Mouse (Mus musculus) liver, embryonic 15.5 days (tissue): ENCODE results near the gene Gm28048. TPM values are rescaled to one million over a fixed set of nuclear protein-coding genes. Genes with fewer than 3 reads are reported as not detected.

Experiments
- ATAC-seq: fragments of 200-750 bp; cut with Nextera tagmentation; 2 replicates; pipeline ENCODE4 v1.8.0; 2017; ENCODE audit warnings: moderate number of reproducible peaks, mild to moderate bottlenecking, moderate library complexity; ENCODE audit not compliant: insufficient read depth
- H3K27ac ChIP-seq: fragments of 300-500 bp; sonication (generic); replicated peaks from 2 replicates; pipeline ENCODE4 v1.5.1; 2015; ENCODE audit warnings: mild to moderate bottlenecking, inconsistent platforms
- H3K27me3 ChIP-seq: fragments of 300-500 bp; sonication (generic); 2 replicates; pipeline ENCODE4 v1.6.1; 2015; ENCODE audit warnings: mild to moderate bottlenecking, inconsistent platforms
- H3K36me3 ChIP-seq: fragments of 300-500 bp; sonication (generic); replicated peaks from 2 replicates; pipeline ENCODE4 v1.6.1; 2015; ENCODE audit warnings: moderate library complexity, mild to moderate bottlenecking, inconsistent platforms
- H3K4me1 ChIP-seq: fragments of 300-500 bp; sonication (generic); replicated peaks from 2 replicates; pipeline ENCODE4 v1.6.1; 2015; ENCODE audit warnings: inconsistent platforms
- H3K4me2 ChIP-seq: fragments of 300-500 bp; sonication (generic); 2 replicates; pipeline ENCODE4 v1.6.1; 2015; ENCODE audit warnings: moderate library complexity, mild to moderate bottlenecking, inconsistent platforms
- H3K4me3 ChIP-seq: fragments of 300-500 bp; sonication (generic); replicated peaks from 2 replicates; pipeline ENCODE4 v1.5.1; 2015; ENCODE audit warnings: mild to moderate bottlenecking, inconsistent platforms
- H3K9ac ChIP-seq: fragments of 300-500 bp; sonication (generic); 2 replicates; pipeline ENCODE4 v1.6.1; 2015; ENCODE audit warnings: moderate library complexity, mild to moderate bottlenecking, inconsistent platforms
- H3K9me3 ChIP-seq: fragments of 300-500 bp; sonication (generic); replicated peaks from 2 replicates; pipeline ENCODE4 v1.6.1; 2016; ENCODE audit warnings: inconsistent platforms
- WGBS: fragments of 180-500 bp; shearing (Covaris S2); methylation state at CpG from one replicate; pipeline ENCODE4 v1.1.7; 2015; ENCODE audit warnings: mixed read lengths; ENCODE audit not compliant: insufficient replicate concordance; 5-methylcytosine and 5-hydroxymethylcytosine counted together
- polyA plus RNA-seq: library from polyadenylated mRNA; unstranded; fragments of >200 nt; fragmentation: Nextera tagmentation; extraction: Ambion mirVana; gene quantifications from 2 replicates; pipeline ENCODE4 v1.2.1, GENCODE M21; 2015

Gene Gm28048
- polyA plus RNA-seq, 1 experiment from 2014 or later: 9.2 TPM

DNA sequence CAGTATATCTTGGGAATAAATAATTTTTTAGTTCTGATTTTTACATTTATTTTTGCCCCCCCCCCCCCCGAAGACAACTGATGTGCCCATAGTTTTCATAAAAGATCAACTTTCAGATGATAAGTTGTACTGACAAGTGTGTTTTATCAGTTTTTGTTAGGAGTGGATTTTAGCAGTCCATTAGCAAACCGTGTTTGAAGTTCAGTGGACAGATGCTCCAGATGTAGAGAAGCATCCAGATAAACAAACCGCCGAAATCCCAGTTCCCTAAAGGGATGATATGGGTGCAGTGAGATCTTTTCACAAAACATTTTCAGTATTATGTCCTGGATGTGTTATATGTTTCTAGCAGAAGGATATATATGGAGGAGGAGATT lies 26.9 kb upstream of the Gm28048 start:
- Histone ChIP-seq H3K4me3 (peak overlapping the region; percentile 65), H3K4me1 (peaks cover 25% of the 10 kb centered on the region), H3K27ac (0 out of 2 replicates have a peak overlapping the region, but pooled peaks have one; percentile 90), H3K36me3 (peaks cover 14% of the 10 kb centered on the region), H3K9me3 (no peaks in the 10 kb centered on the region), H3K9ac (peak overlapping the region; percentile 75; the same call in 1 of the 2 replicates), H3K4me2 (peak overlapping the region; percentile 90), H3K27me3 (no peaks in the 10 kb centered on the region)
- 18% methylated on average over 4 of the region's 4 CpGs for WGBS
- ATAC-seq: no peak

DNA sequence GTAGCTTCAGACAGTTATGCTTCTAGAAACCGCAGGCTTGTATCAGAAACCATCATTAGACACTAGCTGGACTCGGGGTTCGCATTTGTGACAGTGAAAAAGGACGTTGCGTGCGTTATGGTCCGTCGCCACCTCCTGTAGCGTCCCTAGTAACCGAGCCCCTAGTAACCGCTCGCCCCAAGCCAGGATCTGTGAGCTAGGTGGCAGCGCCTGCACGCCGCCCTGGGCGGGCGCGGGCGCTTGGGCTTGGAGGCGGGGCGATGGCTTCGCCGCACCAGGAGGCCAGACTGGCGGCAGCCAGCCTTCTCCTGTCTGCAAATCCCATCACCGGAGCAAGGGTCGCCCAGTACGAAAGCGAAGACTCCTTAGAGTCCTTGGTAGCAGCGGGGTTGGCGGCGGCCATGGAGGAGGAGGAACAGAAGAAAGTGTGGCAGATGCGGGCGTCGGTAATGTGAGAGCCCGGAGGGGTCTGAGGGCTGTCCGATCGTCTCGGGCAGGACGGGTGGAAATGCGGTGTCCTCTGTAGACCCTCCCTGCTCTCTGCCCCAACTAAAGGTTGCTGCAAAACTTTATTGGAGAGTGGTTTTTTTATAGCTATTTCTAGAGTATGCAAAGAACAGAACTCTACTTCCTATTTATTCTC lies 26.4 kb upstream of the Gm28048 start:
- H3K4me2 ChIP-seq: peak overlapping the region; percentile 90
- no peaks in the 10 kb centered on the region for H3K27me3 ChIP-seq
- no peaks in the 10 kb centered on the region for H3K9me3 ChIP-seq
- peaks cover 20% of the 10 kb centered on the region for H3K36me3 ChIP-seq
- H3K4me1 ChIP-seq: peaks cover 25% of the 10 kb centered on the region
- H3K9ac ChIP-seq: peak overlapping the region; percentile 75
- peak overlapping the region; percentile 90 for H3K27ac ChIP-seq
- peak; percentile 80 for ATAC-seq
- peak overlapping the region; percentile 65 for H3K4me3 ChIP-seq
- WGBS: under 1% methylated on average over 40 of the region's 40 CpGs

DNA sequence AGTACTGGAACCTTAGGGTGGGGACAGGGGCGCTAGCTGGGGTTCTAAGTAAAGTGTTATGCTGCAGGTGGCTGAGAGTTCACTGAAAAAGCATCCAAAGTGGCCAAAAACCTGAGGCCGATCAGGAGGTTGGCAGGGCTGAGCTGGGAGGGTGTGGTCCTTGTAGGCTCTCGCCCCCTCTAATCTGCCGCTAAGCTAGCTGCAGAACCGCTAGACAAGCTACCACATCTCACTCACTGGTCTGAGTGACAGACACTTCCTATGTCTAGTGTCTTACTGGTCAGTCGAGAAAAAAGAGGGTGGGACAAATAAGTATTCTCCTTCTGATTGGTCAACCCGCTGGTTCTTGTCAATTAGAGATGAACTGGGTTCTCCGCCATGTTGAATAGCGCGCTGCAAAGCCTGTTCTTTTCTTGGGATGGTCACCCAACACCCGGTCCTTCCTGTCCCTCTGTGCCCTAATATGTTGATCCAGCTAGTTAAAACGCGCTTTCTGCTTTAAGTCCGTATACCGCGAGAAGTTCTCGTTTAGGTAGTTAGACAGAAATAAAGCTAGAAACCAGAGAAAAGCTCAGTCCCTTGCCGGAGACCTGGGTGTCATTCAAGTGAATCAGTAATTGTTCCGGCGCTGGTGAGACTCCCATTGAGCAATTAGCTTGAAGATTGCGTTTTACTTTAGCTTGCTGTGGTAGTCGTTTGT lies 25.7 kb upstream of the Gm28048 start, which contains the start of gene Fam161a:
Fam161a (plus strand) TSS at position 51 of the 700 bp plus-strand sequence.
- Histone ChIP-seq H3K4me1 (peaks cover 25% of the 10 kb centered on the region), H3K9me3 (no peaks in the 10 kb centered on the region), H3K4me2 (peak within 1 kb of the TSS; percentile 90), H3K9ac (peak within 1 kb of the TSS; percentile 75), H3K4me3 (peak within 1 kb of the TSS; percentile 65), H3K27me3 (no peaks in the 10 kb centered on the region), H3K36me3 (peaks cover 22% of the 10 kb centered on the region), H3K27ac (peak within 1 kb of the TSS; percentile 90)
- peak; percentile 93 for ATAC-seq
- under 1% methylated on average over 22 of the region's 22 CpGs for WGBS

DNA sequence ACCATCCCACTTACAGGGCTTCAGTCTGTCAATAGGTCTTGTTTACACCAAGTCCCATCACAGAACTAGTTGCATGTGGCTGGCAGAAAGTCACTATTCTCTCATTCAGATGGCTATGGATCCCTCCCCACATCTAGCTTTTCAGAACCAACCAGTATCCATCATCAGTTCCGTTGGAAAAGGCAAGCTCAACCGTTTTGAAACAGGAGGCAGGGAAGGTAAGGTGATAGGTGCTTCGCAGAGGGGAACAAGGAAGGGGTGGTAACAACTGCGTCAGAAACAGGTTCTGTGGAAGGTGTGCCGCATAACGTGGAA lies 25.2 kb upstream of the Gm28048 start:
- no peak; the same call in 1 of the 2 replicates for ATAC-seq

DNA sequence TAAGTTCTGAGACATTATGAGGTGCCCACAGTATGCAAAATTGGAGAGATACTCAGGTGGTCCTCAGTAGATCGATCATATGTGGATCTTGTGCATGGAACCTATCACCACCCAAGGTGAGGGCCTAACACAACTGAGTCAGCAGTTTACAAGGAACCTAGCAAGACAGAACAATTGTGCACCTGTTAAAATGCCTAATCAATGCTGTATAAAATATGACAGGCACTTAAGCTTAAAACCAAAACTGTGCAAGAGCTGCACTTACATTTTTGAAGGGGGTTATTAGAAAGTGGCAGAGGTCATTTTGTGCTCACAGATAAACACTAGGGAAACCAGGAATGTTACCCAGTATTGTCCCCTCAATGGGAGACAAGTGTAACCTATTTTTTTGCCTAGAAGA lies 23.4 kb upstream of the Gm28048 start:
- ATAC-seq: no peak
- H3K9ac ChIP-seq: no peak overlapping the region
- no peaks in the 10 kb centered on the region for H3K9me3 ChIP-seq
- no peak overlapping the region for H3K4me2 ChIP-seq
- no peaks in the 10 kb centered on the region for H3K27me3 ChIP-seq
- 74% methylated on average over 1 of the region's 1 CpGs for WGBS
- H3K36me3 ChIP-seq: peaks cover 43% of the 10 kb centered on the region
- peaks cover 25% of the 10 kb centered on the region for H3K4me1 ChIP-seq
- no peak overlapping the region for H3K27ac ChIP-seq
- H3K4me3 ChIP-seq: no peak overlapping the region

More for the DNA sequence above, 25.2 kb upstream of the Gm28048 start:
- H3K9me3 ChIP-seq: no peaks in the 10 kb centered on the region
- 4% methylated on average over 6 of the region's 6 CpGs for whole genome bisulfite sequencing
- no peaks in the 10 kb centered on the region for H3K27me3 ChIP-seq
- H3K9ac ChIP-seq: peak overlapping the region; percentile 75
- peak overlapping the region; percentile 65 for H3K4me3 ChIP-seq
- peaks cover 25% of the 10 kb centered on the region for H3K4me1 ChIP-seq
- peak overlapping the region; percentile 90 for H3K4me2 ChIP-seq
- peak overlapping the region; percentile 90 for H3K27ac ChIP-seq
- H3K36me3 ChIP-seq: peaks cover 27% of the 10 kb centered on the region

DNA sequence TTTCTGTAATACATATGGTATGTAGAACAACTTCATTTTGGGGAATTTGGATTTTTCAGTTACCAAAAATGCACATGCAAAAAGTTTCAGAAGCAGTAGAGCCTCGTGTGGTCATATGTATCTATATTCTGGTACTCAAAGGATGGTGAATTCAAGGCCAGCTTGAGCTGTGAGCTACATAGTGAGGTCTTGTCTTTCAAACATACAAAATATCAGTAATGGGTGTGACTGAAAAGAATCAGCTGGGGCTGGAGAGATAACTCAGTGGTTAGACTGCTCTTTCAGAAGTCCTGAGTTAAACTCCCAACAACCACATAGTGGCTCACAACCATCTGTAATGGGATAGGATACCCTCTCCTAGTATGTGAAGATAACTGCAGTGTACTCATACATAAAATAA lies 16.4 kb upstream of the Gm28048 start:
- H3K9ac ChIP-seq: no peak overlapping the region
- peak overlapping the region; percentile 68 for H3K27ac ChIP-seq
- H3K36me3 ChIP-seq: peaks cover 80% of the 10 kb centered on the region
- H3K27me3 ChIP-seq: no peaks in the 10 kb centered on the region
- H3K4me2 ChIP-seq: peak overlapping the region; percentile 52
- H3K4me3 ChIP-seq: no peak overlapping the region
- 35% methylated on average over 1 of the region's 1 CpGs for WGBS
- H3K4me1 ChIP-seq: peaks cover 24% of the 10 kb centered on the region
- no peaks in the 10 kb centered on the region for H3K9me3 ChIP-seq
- peak; percentile 94 for ATAC-seq

DNA sequence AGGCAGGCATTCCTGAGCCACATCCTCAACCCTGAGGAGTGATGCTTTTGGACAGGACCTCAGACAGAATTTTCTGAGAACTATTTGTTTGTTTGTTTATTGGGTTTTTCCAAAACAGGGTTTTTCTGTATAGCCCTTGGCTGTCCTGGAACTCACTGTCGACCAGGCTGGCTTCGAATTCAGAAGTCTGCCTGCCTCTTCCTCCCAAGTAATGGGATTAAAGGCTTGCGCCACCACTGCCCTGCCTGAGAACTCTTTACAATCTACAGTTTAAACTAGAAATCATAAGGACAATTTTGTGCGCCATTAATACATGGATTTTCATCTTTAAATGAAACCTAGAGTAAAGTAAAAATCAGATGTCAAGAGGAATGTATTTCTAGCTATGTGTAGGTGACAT lies 13.6 kb upstream of the Gm28048 start:
- H3K4me1 ChIP-seq: peaks cover 36% of the 10 kb centered on the region
- ATAC-seq: no peak
- H3K27ac ChIP-seq: no peak overlapping the region
- no peak overlapping the region for H3K9ac ChIP-seq
- H3K4me3 ChIP-seq: no peak overlapping the region
- no peak overlapping the region for H3K4me2 ChIP-seq
- no peaks in the 10 kb centered on the region for H3K27me3 ChIP-seq
- H3K9me3 ChIP-seq: no peaks in the 10 kb centered on the region
- 89% methylated on average over 4 of the region's 4 CpGs for WGBS
- H3K36me3 ChIP-seq: peaks cover 59% of the 10 kb centered on the region

DNA sequence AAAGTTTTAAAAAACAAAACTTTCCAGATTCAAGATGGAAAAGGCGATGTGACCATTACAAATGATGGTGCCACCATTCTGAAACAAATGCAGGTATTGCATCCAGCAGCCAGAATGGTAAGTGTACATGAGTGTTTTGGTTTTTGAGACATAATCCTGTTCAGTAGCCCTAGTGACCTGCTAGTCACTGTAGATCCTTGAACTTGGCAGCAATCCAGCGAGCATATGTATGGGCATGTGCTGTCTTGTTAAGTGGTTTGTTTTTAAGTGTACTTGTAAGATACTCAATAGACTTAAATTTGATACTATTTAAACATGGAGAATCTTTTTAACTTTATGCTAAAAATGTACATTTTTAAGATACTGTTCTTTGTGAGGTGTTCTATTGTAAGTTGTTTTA lies 12.4 kb upstream of the Gm28048 start:
- Histone ChIP-seq H3K9me3 (no peaks in the 10 kb centered on the region), H3K36me3 (peaks cover 47% of the 10 kb centered on the region), H3K4me3 (no peak overlapping the region), H3K27ac (no peak overlapping the region), H3K4me2 (no peak overlapping the region), H3K27me3 (no peaks in the 10 kb centered on the region), H3K9ac (no peak overlapping the region), H3K4me1 (peaks cover 42% of the 10 kb centered on the region)
- 88% methylated on average over 2 of the region's 2 CpGs for WGBS
- no peak for ATAC-seq

DNA sequence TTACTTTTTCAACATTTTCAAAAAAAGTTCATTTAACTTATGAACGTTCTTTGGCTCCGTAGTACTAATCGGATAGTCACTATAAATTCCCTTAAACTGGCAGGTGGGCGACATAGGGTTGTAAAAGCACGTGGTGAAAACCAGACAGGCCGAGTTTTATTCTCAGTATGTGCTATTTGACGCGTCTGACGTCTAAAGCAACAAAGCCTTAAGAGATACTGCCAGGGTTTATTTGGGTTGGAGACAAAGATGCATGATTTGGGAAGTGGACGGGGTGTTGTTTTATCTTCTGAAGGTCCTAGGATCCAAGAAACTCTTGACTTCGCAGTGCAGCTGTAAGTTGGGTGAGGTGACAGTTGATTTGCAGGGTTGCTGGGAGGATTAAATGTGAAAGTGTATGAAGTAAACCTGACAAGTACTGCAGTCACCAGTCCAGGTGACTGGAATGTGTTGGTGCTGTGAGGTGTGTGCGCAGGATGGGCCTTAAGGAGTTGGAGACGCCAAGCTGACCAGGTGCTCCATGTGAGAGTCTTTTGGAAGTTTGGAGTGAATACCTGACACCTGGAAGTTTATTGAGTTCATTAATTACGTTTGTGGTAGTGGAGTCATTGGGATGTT lies 9.4 kb upstream of the Gm28048 start:
- Histone ChIP-seq H3K27ac (peak overlapping the region; percentile 85), H3K9me3 (no peaks in the 10 kb centered on the region), H3K4me2 (peak overlapping the region; percentile 82), H3K4me3 (peak overlapping the region; percentile 74), H3K27me3 (no peaks in the 10 kb centered on the region), H3K36me3 (peaks cover 29% of the 10 kb centered on the region), H3K9ac (peak overlapping the region; percentile 74), H3K4me1 (peaks cover 26% of the 10 kb centered on the region)
- WGBS: 5% methylated on average over 14 of the region's 14 CpGs
- no peak for ATAC-seq

DNA sequence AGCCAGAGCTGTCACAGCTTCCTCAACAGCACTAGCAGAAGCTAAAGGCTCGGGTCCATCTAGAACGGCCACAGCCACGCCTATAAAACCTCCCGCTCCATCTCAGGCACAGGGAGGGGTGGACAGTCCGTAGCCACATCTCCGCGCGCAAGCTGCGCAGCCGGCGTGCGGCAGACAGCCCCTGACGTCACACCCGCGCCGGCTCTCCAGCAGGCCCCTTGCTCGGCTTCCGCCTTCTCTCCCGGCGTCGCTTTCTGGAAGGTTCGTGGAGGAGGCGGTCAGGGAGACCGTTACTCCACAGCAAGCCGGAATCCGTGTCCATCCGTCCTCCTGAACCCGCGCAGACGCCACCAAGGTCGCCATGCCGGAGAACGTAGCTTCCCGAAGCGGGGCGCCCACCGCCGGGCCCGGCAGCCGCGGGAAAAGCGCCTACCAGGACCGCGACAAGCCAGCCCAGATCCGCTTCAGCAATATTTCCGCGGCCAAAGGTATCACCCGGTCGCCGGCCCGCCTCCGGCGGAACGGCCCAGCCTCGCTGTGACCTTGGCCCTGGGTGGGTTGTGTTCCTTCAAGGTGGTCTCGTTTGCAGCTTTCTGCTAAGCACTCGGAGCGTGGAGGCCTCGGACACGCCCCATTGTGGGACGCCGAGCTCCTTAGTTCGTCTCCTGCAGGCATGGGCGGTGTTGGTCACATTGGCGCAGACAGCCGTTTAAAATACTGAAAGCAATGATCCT lies 8.7 kb upstream of the Gm28048 start, which contains the start of gene Cct4:
Cct4 (plus strand) TSS at position 127 of the 734 bp plus-strand sequence.
- peak within 1 kb of the TSS; percentile 85 for H3K27ac ChIP-seq
- under 1% methylated on average over 66 of the region's 66 CpGs for WGBS
- H3K4me2 ChIP-seq: peak within 1 kb of the TSS; percentile 82
- H3K9me3 ChIP-seq: no peaks in the 10 kb centered on the region
- peaks cover 26% of the 10 kb centered on the region for H3K4me1 ChIP-seq
- peak within 1 kb of the TSS; percentile 74 for H3K4me3 ChIP-seq
- H3K36me3 ChIP-seq: peaks cover 23% of the 10 kb centered on the region
- H3K9ac ChIP-seq: peak within 1 kb of the TSS; percentile 74
- no peaks in the 10 kb centered on the region for H3K27me3 ChIP-seq
- peak; percentile 97 for ATAC-seq

DNA sequence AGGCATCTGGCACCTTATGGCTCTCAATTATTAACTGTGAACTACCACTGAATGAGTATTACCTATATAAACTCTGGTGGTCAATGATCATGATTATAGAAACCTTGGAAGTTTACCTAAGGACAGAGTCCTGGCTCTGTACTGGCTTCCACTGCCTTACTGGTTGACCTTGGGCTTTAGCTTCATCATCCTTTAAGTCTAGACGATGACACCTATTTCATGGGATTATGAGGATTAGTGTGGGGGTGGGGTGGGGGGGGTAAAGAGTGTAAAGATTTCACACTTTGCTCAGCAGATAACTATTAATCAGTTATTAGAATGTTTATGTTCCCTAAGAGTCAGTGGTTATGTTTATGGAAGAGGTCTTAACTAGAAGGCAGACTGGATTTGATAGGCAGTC lies 7.9 kb upstream of the Gm28048 start:
- H3K36me3 ChIP-seq: peaks cover 15% of the 10 kb centered on the region
- WGBS: 55% methylated on average over 1 of the region's 1 CpGs
- no peak for ATAC-seq

More for the DNA sequence above, 7.9 kb upstream of the Gm28048 start:
- peak overlapping the region; percentile 74 for H3K4me3 ChIP-seq
- peaks cover 26% of the 10 kb centered on the region for H3K4me1 ChIP-seq
- H3K9ac ChIP-seq: peak overlapping the region; percentile 74
- H3K27me3 ChIP-seq: no peaks in the 10 kb centered on the region
- H3K4me2 ChIP-seq: peak overlapping the region; percentile 82
- peak overlapping the region; percentile 85 for H3K27ac ChIP-seq
- no peaks in the 10 kb centered on the region for H3K9me3 ChIP-seq
